Mouse (Mus musculus) thymus, postnatal 4 days (tissue): ENCODE measurements around the gene Tmem163.

Source experiments
- DNase-seq: peaks from one replicate; pipeline ENCODE4 v3.0.0; 2021

The Tmem163 gene

GRCm38 (mm10) chr1:127555822-127556485 is 123.4 kb downstream of the Tmem163 start:
- no peak for DNase-seq

DNA sequence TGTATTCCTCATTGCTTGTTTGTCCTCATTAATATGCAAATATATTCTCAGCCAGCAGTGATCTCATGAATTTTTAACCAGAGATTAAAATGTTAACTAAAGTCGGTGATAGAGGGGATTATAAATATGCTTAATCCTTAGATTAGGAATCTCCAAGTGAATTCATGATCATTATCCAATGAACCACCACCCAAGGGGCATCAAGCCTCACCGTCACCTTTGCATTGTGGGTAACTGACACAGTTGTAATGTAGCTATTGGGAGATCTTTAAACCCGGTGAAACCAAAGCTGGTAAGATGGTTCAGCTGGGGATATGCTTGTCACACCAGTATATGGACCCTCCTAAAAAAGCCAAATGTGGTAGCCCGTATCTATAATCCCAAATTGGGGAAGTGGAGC is 131.3 kb downstream of the Tmem163 start:
- no peak for DNase-seq

DNA sequence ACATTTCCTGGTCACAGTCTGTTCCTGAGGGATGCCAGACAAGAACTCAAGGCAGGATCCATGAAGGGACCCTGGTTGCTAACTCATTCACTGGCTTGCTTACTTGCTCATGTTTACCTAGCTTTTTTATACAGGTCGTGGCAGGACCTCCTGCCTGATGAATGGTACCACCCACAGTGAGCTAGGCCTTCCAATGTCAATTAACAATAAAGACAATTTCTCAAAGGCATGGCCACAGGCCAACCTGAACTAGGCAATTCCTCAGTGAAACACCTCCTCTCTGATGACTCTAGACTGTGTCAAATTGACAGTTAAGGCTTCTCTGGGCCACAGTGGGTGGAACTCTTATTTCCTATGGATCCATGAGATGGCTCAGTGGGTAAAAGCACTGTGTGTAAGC is 136.6 kb downstream of the Tmem163 start:
- no peak for DNase-seq

DNA sequence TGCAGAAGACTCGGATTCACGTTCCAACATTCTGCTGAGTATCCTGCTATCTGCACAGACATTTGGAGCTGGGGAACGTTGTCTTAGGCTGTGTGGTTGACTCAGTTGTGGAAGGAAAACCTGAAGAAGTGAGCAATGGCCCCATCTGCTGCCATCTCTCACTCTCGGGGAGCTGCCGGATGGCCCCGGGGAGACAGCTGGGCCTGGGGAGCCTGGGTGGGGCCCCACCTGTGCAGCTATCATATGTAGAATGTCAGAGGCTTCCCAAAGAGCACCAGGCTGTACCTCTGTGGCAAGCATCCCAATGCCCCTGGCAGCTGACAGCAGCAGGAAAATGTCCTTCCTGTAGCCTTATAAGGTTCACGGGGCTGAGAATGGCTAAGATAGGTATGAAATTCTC is 137.4 kb downstream of the Tmem163 start:
- no peak for DNase-seq

DNA sequence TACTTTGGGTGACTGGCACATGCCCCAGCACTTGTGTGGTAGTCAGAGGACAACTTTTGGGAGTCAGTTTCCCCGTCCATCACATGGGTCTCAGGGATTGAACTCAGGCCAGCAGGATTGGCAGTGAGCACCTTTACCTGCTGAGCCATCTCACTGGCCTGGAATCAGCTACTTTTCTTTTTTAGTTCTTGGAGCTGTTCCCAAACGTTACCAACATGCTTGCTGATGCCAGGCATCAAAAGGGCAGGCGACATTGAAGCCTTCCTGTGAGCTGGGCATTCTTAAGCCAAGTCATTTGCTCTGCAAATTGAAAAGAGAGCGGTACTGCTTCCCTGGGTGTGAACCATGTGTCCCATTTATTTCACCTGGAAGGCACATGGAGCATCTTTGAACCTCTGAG is 137.8 kb downstream of the Tmem163 start:
- no peak for DNase-seq

GRCm38 (mm10) chr1:127537204-127538038 is 141.9 kb downstream of the Tmem163 start:
- DNase-seq: no peak

DNA sequence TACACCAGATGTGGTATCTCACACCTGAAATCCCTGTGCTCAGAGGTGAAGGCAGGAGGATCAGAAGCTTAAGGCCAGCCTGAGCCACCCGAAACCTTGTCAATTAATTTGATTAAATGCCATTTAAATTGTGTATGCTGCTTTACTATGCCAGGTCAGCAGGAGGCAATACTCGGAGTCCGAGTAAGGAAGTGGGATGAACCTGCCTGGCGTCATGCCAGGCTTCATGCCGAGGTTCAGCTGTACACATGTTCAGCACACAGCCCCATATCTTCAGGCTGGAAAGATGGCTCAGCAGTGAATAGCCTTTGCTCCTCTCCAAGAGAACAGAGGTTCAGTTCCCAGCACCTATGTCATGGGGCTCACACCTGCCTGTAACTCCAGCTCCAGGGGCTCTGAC is 142.9 kb downstream of the Tmem163 start:
- no peak for DNase-seq

DNA sequence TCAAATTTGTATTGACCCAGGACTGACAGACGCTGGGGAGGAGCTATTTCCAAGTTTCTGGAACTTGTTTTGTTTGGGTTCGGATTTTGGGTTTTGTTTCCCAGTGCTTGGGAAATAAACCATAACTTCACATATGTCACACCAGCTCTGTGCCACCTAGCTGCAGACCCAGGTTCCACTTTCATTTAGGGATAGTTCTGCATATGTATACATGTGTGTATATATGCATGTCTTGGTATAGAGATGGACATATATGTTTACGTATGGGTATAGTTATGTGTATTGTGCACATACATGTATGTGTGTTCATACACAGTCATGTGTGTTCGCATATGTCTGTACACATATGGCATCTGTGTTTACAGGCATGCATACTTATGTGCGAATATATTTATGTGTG is 147.6 kb downstream of the Tmem163 start:
- no peak for DNase-seq

DNA sequence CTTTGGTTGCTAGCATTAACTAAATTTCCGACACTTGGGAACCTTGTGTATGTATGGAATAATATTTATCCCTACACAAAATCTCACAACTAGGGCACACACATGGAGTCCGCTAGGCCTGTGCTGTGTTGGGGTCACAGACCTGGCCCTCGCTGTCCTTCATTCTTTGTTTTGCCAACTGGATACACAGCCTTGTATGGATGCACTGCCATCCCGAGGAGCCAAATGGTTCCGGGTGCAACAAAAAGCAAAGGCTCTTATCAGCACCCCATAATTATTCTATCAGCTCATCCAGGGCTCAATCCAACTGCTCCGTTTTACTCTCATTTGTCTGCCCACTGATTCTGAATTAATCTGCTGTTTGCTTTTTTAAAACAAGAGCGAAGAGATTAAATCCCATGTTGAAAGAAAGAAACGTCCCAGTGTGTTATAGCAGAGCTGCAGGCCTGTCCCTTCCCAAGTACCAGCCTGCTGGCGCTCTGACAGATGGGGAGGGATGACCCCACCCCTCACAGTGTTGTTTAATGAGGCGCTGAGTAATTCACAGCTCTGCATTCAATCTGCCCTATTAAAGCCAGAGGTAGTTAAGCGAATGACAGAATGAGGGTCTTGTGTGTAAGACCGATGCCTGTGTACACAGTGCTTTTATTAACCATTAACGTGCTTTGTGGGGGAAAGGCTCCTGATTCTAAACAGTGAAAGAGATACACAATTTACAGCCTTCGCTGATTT is 148.3 kb downstream of the Tmem163 start:
- DNase-seq: no peak

DNA sequence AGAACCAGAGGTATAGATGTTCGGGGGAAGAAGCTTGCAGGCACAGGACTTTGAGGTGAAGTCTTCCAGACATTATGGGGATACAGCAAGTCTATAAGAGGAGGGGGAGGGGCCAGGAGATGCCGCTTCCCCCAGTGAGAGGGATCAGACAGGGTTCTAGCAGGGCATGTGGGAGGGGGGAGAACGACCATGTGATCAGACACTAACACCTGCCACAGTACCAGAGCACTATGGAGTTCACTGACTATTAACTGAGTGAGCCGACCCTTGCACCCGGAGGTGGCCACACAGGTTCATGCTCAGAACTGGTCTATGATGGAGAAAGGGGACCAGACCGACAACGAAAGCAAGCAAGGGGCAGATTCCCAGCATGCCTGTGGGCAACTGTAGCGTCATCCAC is 156.0 kb downstream of the Tmem163 start:
- no peak for DNase-seq

- no peak for DNase-seq
These were observed 164.5 kb downstream of the Tmem163 start for GRCm38 (mm10) chr1:127514888-127515287.

GRCm38 (mm10) chr1:127514479-127514878 is 164.9 kb downstream of the Tmem163 start:
- DNase-seq: no peak

DNA sequence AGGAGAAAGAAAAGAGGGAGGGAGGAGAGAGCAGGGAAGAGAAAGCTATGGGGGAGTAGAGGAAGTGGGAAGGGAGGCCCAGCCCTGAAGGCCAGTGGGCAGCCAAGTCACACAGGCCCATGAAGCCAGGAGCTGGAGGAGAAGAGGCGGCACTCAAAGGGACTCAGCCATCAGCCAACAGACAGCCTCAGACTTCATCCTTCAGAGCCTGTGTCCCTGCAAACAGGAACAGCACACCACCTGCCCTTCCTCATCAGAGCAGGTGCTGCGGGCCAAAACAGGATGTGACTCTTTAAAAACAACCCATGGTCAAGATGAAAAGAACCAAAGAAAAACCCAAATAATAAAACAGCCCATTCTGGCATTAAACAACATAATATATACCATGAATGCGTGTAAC is 165.7 kb downstream of the Tmem163 start:
- DNase-seq: no peak

GRCm38 (mm10) chr1:127513140-127513539 is 166.2 kb downstream of the Tmem163 start:
- DNase-seq: no peak

DNA sequence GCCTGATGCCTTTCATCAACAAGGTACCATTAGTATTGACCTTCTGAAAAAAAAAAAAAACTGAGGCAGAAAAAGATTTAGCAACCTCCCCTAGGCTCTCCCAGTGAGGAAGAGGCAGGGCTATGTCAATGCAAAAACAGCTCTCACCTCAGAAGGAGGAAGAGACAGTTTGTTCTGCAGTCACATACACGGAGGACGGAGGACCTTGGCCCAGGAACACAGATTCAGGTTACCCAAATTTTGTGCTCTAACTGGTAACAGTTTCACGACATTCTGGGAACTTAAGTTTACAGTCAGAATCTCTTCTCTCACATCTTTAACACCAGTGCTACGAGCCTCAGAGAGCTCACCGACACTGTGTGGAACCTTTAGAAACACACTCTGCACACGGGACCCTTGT is 166.6 kb downstream of the Tmem163 start:
- DNase-seq: no peak

GRCm38 (mm10) chr1:127511362-127511761 is 168.0 kb downstream of the Tmem163 start:
- no peak for DNase-seq

GRCm38 (mm10) chr1:127508921-127509320 is 170.4 kb downstream of the Tmem163 start:
- DNase-seq: no peak

GRCm38 (mm10) chr1:127508067-127508739 is 171.1 kb downstream of the Tmem163 start:
- no peak for DNase-seq

GRCm38 (mm10) chr1:127507042-127507650 is 172.2 kb downstream of the Tmem163 start:
- DNase-seq: no peak

DNA sequence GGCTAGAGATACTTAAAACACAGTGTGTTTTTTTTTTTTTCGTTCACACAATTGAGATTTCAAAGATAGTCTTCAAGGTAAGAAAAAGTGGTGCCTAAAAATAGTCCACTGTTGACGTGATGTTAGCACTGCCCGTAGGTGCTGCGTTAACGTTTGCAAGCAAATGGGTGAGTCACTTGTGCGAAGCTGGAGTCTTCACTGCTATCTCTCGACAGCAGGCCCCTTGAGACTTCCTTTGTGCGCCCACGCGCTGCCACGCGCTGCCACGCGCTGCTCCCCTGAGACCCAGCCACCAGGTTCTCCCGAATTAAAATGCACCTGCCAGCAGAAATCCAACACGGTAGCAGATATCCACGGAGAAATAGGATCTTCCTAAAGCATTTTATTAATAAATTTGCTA is 178.6 kb downstream of the Tmem163 start:
- no peak for DNase-seq

GRCm38 (mm10) chr1:127500219-127500618 is 179.1 kb downstream of the Tmem163 start:
- peak; percentile 91 for DNase-seq

GRCm38 (mm10) chr1:127498746-127499145 is 180.6 kb downstream of the Tmem163 start:
- no peak for DNase-seq
